Mouse (Mus musculus) lung, postnatal 14 days (tissue): ENCODE measurements around the gene Esp1.
"Not testable (repeated sequence)": the region's sequence is repeated elsewhere in the genome, so short reads cannot be mapped to it uniquely, and the experiment has no call there.

Experiments used
- DNase-seq: peaks from one replicate; pipeline ENCODE4 v3.0.0; 2021

Esp1 gene

DNA sequence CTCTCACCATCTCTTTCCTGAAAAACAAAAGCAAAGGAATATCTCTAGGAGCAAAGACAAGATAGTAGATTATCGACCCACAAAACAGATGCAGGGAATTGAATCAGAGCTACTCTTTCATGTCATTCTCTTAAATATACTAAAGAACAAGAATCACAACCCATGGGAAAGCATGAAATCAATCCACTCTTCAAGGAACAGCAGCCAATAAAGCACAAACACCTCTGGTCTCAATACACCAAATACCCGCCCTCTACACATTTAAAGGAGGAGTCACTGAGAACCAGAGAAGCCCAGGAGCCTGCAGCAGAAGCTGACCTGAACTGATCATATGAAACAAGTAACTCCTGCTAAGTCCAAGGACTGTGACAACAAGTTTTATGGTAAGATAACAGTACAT lies at the start of gene Esp1:
TSS of gene Esp1 (plus strand) at position 301 of the 400 bp plus-strand sequence.
- no peak for DNase-seq

DNA sequence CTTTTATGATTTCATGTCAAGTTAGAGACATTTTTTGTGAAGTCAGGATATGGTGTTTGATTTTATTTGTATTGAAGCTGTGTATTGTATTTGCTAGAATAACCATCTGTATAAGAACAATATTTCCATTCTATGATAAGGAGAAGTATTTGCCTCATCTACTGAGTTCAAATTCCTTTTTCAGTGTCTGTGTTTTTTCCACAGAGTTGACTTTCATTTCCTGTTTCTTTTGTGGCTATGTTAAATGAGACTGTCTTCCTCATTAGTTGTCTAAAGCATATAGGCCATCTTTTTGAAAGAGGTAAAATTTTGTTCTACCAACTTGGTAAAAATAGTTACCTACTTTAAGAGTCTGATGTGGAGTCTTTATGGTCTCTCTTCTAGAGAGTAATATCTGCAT lies 10.6 kb upstream of the Esp1 start:
- no peak for DNase-seq

DNA sequence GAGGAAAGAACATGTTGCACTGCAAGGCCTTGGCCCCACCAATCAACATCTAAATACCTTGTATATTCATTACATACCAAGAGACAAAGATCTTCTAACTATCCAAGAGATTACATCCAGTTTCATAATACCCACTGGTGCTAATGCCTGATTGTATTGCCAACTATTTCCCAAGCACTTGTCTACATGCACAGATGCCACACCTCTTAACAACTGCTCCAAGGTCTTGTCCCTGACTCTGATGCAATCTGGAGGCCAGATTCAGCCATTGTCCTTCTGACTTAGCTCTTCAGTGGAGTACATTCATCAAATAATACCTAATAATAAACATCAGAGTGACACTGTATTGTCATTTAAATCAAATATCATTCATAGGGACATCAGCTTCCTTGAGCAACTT lies 9.9 kb upstream of the Esp1 start:
- not testable (repeated sequence) for DNase-seq

DNA sequence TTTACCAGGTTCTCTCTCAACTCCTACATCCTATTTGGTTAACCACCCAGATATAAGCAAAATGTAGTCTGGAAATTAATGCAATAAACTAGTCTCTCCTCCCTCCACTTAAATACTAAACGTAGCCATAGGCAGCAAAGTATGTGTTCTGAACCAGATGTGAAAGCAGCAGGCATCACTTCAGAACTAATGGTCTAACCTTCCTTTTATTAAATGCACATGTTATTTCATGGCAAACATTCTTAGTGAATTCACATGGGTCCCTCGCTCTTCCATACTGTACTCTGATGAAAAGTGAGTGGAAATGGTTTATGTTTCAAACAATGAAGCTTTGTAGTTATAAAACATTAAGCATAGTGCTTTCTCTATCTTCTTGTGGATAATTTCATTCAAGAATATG lies 4.4 kb downstream of the Esp1 start:
- DNase-seq: no peak

- DNase-seq: no peak
Observed at GRCm38 (mm10) chr17:40731724-40732123, 4.8 kb downstream of the Esp1 start.

DNA sequence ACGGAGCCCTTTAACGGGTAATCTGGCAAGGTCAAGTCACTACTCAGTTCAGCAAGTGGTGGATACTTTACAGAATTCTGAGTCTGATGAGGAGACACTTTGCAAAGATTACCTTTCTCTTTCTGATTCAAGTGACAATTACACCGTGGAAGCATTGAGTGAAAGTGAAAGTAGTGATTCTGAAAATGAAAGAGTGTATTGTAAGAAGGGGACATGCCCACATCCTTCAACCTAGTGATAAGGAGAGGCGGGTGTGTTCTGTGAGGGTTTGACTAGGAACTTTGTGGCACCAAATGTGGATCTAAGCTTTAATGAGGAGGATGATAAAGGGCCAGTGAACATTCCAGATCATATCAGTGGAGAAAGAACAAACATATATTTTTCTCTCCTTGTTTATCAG lies 36.7 kb downstream of the Esp1 start:
- no peak for DNase-seq

GRCm38 (mm10) chr17:40767120-40767519 lies 40.2 kb downstream of the Esp1 start:
- DNase-seq: no peak
